10 mouse cellular contexts compared by ENCODE assay signal in the genomic region with DNA sequence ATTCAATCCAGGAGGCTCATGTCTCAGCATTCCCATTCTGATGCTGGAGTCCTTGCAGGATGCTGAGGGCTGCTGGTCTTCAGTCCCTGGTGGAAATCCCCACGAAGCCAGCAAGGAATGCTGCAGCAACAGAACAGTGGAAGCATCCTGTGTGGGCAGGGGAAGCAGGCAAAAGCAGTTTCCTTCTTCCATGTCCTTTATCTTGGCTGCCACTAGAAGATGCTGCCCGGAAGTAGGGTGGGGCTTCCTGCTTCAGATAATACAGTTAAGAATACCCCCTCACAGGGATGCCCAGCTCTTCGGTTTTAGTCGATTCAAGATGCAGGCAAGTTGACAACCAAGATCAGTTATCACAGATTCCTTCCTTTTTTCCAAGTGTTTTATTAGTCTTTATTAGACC.
"Had no signal": no experiment of that assay in that cellular context is flagged by ENCODE, and none has a peak within 500 bp of the region (broad histone marks: within the 10 kb centered on the region; RNA-seq: fewer than 3 reads in every experiment).

No protein-coding gene starts in this region.

- H3K27ac ChIP-seq: hindbrain, embryonic 15.5 days; layer of hippocampus, adult 2 months; limb, embryonic 15.5 days; liver, embryonic 12.5 days; lung, embryonic 15.5 days; midbrain, embryonic 10.5 days had no signal

- H3K4me1 ChIP-seq: hindbrain, embryonic 15.5 days; limb, embryonic 15.5 days; liver, embryonic 12.5 days; midbrain, embryonic 10.5 days had no signal

- ATAC-seq: liver, embryonic 12.5 days had no signal

- H3K36me3 ChIP-seq: hindbrain, embryonic 15.5 days; limb, embryonic 15.5 days; liver, embryonic 12.5 days; lung, embryonic 15.5 days had no signal

- H3K27me3 ChIP-seq: hindbrain, embryonic 15.5 days; limb, embryonic 15.5 days; liver, embryonic 12.5 days; lung, embryonic 15.5 days had no signal

- H3K4me3 ChIP-seq: hindbrain, embryonic 15.5 days; layer of hippocampus, adult 2 months; limb, embryonic 15.5 days; liver, embryonic 12.5 days; lung, embryonic 15.5 days; midbrain, embryonic 10.5 days; myocyte had no signal

- H3K4me2 ChIP-seq: hindbrain, embryonic 15.5 days; limb, embryonic 15.5 days; liver, embryonic 12.5 days; lung, embryonic 15.5 days had no signal

- DNase-seq: midbrain, embryonic 14.5 days; thymus, adult 18-20 months; thymus, postnatal 14 days had no signal

- H3K9ac ChIP-seq: hindbrain, embryonic 15.5 days; limb, embryonic 15.5 days; liver, embryonic 12.5 days; lung, embryonic 15.5 days had no signal

- H3K9me3 ChIP-seq: hindbrain, embryonic 15.5 days; limb, embryonic 15.5 days; liver, embryonic 12.5 days; lung, embryonic 15.5 days; midbrain, embryonic 10.5 days had no signal
